Mouse (Mus musculus) testis, postnatal 14 days (tissue): ENCODE data around the gene Rmnd5b.
"Not testable (repeated sequence)": the region's sequence is repeated elsewhere in the genome, so short reads cannot be mapped to it uniquely, and the experiment has no call there.

ENCODE experiments used
- DNase-seq: peaks from one replicate; pipeline ENCODE4 v3.0.0; 2021; ENCODE audit warnings: low spot score

Rmnd5b gene

GRCm38 (mm10) chr11:51635525-51636322, at the start of gene Rmnd5b:
Rmnd5b (minus strand) TSS chr11:51635896.
- peak; percentile 89 for DNase-seq

- no peak for DNase-seq
Observed at GRCm38 (mm10) chr11:51681976-51682374, 46.3 kb upstream of the Rmnd5b start.

- peak; percentile 83 for DNase-seq
Observed at GRCm38 (mm10) chr11:51681324-51681975, 45.8 kb upstream of the Rmnd5b start.

GRCm38 (mm10) chr11:51679466-51679865, 43.8 kb upstream of the Rmnd5b start:
- DNase-seq, result no peak

GRCm38 (mm10) chr11:51677737-51678418, 42.2 kb upstream of the Rmnd5b start:
- DNase-seq, result no peak

- no peak for DNase-seq
Observed at GRCm38 (mm10) chr11:51675386-51675785, 39.7 kb upstream of the Rmnd5b start.

GRCm38 (mm10) chr11:51673291-51673690, 37.6 kb upstream of the Rmnd5b start:
- no peak for DNase-seq

GRCm38 (mm10) chr11:51671376-51671775, 35.7 kb upstream of the Rmnd5b start:
- DNase-seq, result no peak

GRCm38 (mm10) chr11:51670846-51671245, 35.1 kb upstream of the Rmnd5b start:
- DNase-seq, result no peak

GRCm38 (mm10) chr11:51664747-51665146, 29.1 kb upstream of the Rmnd5b start:
- DNase-seq, result not testable (repeated sequence)

GRCm38 (mm10) chr11:51662632-51663031, 26.9 kb upstream of the Rmnd5b start:
- no peak for DNase-seq

GRCm38 (mm10) chr11:51661867-51662365, 26.2 kb upstream of the Rmnd5b start:
- DNase-seq, result no peak

GRCm38 (mm10) chr11:51658705-51659104, 23.0 kb upstream of the Rmnd5b start:
- peak; percentile 45 for DNase-seq

- no peak for DNase-seq
Observed at GRCm38 (mm10) chr11:51658291-51658690, 22.6 kb upstream of the Rmnd5b start.

- DNase-seq, result peak; percentile 50
Observed at GRCm38 (mm10) chr11:51656798-51657521, 21.3 kb upstream of the Rmnd5b start.

- no peak for DNase-seq
Observed at GRCm38 (mm10) chr11:51654891-51655290, 19.2 kb upstream of the Rmnd5b start.

GRCm38 (mm10) chr11:51653736-51654135, 18.0 kb upstream of the Rmnd5b start:
- DNase-seq, result no peak

GRCm38 (mm10) chr11:51652889-51653418, 17.3 kb upstream of the Rmnd5b start:
- no peak for DNase-seq

- DNase-seq, result peak; percentile 70
Observed at GRCm38 (mm10) chr11:51650691-51651515, 15.2 kb upstream of the Rmnd5b start, which contains the start of the genes N4bp3 and D930048N14Rik. N4bp3 (minus strand) TSS chr11:51650842. D930048N14Rik (plus strand) TSS chr11:51650954.

- DNase-seq, result no peak
Observed at GRCm38 (mm10) chr11:51650261-51650660, 14.6 kb upstream of the Rmnd5b start.

GRCm38 (mm10) chr11:51649889-51650199, 14.1 kb upstream of the Rmnd5b start:
- DNase-seq, result no peak
